Mouse (Mus musculus): ENCODE results near the gene Noa1. TPM values are rescaled to one million over a fixed set of nuclear protein-coding genes. Genes with fewer than 3 reads are reported as not detected.

The Noa1 gene
- total RNA-seq, 2 experiments from 2014 or later: 21.6 to 27.6 TPM

DNA sequence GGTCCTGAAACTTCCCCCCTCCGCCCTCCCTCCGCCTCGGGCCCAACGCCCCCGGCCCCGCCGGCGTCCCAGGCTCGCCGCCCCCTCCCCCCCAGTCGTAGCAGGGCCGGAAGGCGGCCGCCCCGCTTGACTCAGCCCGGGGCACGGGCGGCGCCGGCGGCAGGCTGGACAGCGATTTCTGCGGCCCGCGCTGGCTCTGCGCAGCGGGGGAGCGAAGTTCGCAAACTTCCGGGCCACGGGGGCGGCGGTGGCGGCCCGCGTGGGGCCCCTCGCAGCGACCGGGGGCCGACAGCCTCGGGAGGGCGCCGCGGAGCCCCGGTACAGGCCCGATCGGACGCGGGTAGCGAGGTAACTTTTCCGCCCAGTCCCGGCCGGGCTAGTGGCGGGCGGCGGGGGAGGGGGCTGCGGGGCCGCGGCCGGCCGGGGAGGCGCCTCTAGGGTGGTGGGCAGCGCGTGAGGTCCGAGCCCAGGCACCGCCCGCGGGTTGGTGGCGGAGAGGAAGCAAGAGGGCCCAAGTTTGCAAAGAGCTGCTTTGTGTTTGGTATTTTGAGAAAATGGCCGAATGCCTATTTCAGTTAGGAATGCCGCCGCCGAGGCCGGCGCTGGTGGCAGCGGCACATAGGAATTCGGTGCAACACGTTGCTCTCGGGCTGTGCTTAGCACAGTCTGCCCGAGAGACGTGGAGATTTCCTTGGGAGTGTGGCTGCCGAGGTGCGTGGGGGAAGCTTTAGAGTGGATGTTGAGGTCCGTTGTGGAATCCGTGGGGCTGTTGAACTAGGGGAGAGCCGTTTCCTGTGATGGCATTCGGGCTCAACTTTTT lies 43.6 kb downstream of the Noa1 start:
- Histone ChIP-seq H3K4me3 (peak overlapping the region; percentile 70), H3K27ac (peak overlapping the region; percentile 28; the same call in 1 of the 2 replicates)
- TF ChIP-seq CTCF (IDR thresholded peaks at IDR 0.05): no peak
- intact Hi-C loops (cut with DNase I): loop anchor here (2.0 kb wide), 1 partner anchor 45 kb away; the partner anchor contains the start of genes Noa1 and Polr2b
- peak; percentile 26 to 29 for DNase-seq (ENCODE audit: extremely low spot score in 1 of 2, low spot score in 2 of 2)

DNA sequence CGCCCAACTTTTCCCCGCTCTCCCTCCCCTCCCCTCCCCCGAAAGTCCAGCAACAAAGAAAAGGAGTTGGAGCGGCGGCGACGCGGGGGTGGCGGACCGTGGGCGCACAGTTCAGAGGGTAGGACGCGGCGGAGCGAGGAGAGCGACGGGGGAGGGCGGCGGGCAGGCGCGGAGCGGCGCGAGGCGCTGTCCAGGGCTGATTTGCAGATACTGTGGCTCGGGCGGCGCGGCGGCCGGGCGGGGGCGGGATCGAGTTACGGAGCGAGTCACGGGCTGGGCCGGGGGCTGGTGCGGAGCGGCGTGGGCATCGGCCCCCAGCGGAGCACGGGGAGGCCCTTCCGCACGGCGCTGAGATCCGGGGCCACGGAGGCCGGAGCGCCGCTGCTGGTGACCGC lies 44.2 kb downstream of the Noa1 start:
- no peak for TF ChIP-seq CTCF (IDR thresholded peaks at IDR 0.05)
- Histone ChIP-seq H3K4me3 (peak overlapping the region; percentile 70), H3K27ac (peak overlapping the region; percentile 28; the same call in 1 of the 2 replicates)
- intact Hi-C loops (cut with DNase I): loop anchor here (2.0 kb wide), 1 partner anchor 45 kb away; the partner anchor contains the start of genes Noa1 and Polr2b
- DNase-seq (ENCODE audit: extremely low spot score in 1 of 2, low spot score in 2 of 2): peak; percentile 59 to 63

DNA sequence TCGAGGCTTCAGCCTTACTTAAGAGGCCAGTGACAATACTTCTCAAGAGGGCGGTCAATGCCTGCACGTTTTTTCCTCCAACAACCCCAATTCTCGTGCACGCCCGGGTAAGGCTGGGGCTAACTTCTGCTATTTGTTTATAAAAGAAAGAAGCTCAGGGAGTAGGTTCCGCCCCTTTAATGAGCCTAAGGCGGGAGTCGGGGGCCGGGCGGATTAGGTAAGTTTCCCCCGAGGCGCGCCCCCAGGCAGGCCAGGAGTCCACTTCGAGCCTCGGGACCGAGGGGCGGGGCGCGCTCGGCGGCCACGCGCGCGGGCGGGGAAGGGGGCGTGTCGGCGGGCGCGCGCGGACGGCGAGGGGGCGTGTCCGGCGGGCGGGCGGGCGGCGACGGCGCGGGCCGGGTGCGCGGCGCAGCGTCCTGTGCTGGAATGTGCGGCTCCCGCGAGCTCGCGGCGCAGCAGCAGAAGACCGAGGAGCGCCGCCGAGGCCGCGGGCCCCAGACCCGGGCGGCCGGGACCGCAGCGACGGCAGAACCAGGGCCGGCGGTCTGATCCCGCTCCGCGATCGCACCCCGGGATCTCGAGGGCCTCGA lies 44.7 kb downstream of the Noa1 start, which contains the start of gene Rest:
Rest (plus strand) TSS at position 411 of the 590 bp plus-strand sequence.
- Histone ChIP-seq H3K4me3 (peak within 1 kb of the TSS; percentile 70), H3K27ac (peak within 1 kb of the TSS; percentile 28; the same call in 1 of the 2 replicates)
- peak; percentile 54 to 61 for DNase-seq (ENCODE audit: extremely low spot score in 1 of 2, low spot score in 2 of 2)
- TF ChIP-seq CTCF (IDR thresholded peaks at IDR 0.05): no peak
- intact Hi-C loops (cut with DNase I): no loop called here

DNA sequence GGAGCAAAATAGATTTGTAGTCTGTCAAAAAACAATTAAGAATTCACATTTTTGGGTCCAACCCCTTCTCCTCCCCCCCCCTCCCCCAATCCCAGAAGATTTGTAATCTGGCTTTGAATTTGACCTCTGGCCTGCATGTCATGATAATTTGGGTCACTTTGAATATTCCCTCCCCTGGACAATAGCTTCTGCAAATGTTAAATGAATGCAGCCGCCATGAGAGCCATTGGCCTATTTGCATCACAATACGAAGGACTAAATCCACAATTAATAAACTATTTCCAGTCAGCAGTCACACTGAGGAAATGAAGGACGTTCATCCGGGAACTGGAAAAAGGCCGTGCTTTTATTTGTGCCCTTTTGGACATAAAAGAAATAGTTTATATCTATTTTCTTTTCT lies 47.8 kb downstream of the Noa1 start:
- no peak overlapping the region for H3K27ac ChIP-seq
- no peak for TF ChIP-seq CTCF (IDR thresholded peaks at IDR 0.05)
- intact Hi-C loops (cut with DNase I): no loop called here
- no peak overlapping the region for H3K4me3 ChIP-seq
- no peak for DNase-seq (ENCODE audit: extremely low spot score in 1 of 2, low spot score in 2 of 2)

DNA sequence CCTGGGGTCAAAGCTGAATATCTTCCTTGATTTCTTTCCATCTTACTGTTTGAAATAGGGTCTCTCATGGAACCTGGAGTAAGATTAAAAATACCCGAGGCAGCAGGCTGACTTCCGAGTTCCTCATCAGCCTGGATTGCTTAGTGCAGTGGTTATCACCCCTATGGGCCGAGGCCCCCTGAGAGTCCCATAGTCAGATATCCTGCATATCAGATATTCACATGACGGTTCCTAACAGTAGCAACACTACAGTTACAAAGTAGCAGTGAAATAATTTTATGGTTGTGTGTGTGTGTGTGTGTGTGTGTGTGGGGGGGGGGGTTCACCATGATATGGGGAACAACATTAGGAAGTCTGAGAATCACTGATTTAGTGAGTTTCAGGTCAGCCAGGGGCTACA lies 48.7 kb downstream of the Noa1 start:
- intact Hi-C loops (cut with DNase I): no loop called here
- Histone ChIP-seq H3K4me3 (no peak overlapping the region), H3K27ac (no peak overlapping the region)
- DNase-seq (ENCODE audit: extremely low spot score in 1 of 2, low spot score in 2 of 2): no peak
- TF ChIP-seq CTCF (IDR thresholded peaks at IDR 0.05): no peak

DNA sequence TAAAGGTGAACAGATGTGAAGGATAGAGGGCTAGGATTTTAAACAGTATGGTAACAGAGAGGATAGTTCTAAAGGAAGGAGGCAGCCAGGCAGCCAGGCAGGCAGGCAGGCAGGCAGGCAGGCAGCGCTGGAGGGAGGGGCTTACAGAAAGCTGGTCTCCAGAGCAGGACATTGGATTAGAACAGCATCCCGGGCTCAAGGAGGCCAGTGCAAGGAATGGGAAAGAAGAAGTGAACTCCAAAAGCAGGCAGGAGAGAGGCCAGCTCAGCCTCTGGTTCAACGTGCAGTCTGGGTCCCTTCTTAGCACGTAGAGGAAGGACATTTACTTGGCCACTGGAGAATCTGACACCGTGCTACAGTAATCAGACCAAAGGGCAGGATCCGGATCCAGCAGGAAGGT lies 49.7 kb downstream of the Noa1 start:
- no peak for DNase-seq (ENCODE audit: extremely low spot score in 1 of 2, low spot score in 2 of 2)
- TF ChIP-seq CTCF (IDR thresholded peaks at IDR 0.05): no peak
- Histone ChIP-seq H3K27ac (no peak overlapping the region), H3K4me3 (no peak overlapping the region)
- intact Hi-C loops (cut with DNase I): no loop called here

DNA sequence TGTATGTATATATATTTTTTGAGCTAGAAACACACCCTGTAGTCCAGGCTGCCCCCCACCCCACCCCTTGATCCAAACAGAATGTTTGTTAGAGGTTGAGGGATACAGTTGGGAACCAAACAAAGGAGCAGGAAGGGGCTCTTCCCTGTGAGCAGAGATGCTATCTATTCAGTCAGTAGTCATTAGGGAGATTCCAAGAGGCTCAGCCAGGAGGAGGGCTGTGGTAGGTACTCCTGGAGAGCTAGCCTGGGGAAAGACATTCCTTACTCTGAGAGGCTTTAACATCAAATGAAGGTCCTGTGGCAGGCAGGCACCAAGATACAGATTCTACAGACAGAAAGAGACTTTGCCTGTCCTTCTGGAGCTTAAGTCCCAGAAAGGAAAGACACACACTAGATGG lies 50.6 kb downstream of the Noa1 start:
- DNase-seq (ENCODE audit: extremely low spot score in 1 of 2, low spot score in 2 of 2): no peak
- H3K27ac ChIP-seq: no peak overlapping the region
- no peak overlapping the region for H3K4me3 ChIP-seq
- no peak for TF ChIP-seq CTCF (IDR thresholded peaks at IDR 0.05)
- intact Hi-C loops (cut with DNase I): no loop called here

DNA sequence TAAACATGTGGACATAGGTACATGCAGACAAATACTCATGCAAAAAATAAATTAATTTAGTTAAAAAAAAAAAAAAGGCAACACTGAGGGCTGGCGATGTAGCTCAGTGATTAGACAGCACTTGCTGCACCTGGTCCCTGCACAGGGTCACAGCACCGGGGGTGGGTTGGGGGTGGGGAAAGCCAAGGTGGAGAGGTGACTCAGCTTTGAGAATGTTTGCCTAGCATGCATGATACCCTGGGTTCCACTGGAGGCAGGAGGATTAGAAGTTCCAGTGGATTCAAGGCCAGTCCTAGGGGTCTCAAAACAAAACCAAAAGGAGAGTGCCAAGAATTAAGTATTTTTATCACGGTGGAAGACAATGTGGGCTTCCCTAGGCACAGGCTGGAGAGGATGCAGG lies 52.3 kb downstream of the Noa1 start:
- DNase-seq (ENCODE audit: extremely low spot score in 1 of 2, low spot score in 2 of 2): no peak
- Histone ChIP-seq H3K27ac (no peak overlapping the region), H3K4me3 (no peak overlapping the region)
- intact Hi-C loops (cut with DNase I): no loop called here
- TF ChIP-seq CTCF (IDR thresholded peaks at IDR 0.05): no peak

DNA sequence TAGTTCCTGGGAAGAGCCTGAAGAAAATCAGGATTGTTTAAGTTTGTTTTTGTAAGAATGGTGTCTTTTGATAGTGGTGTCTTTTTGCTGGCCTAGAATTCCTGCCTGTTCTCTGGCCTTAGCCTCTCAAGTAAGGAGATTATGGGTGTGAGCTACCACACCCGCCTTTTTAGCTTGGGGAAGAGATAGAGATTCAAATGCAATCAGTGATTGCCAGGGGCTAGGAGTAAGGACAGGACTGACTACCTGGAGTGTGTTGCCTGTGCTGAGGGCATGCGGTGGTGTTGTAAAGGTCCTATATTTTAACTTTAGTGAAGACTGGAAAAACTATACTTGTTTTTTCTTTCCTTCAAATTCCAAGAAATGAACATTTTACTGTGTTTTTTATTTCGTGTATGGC lies 55.5 kb downstream of the Noa1 start:
- intact Hi-C loops (cut with DNase I): no loop called here
- H3K27ac ChIP-seq: no peak overlapping the region
- TF ChIP-seq CTCF (IDR thresholded peaks at IDR 0.05): no peak
- DNase-seq (ENCODE audit: extremely low spot score in 1 of 2, low spot score in 2 of 2): no peak
- no peak overlapping the region for H3K4me3 ChIP-seq

DNA sequence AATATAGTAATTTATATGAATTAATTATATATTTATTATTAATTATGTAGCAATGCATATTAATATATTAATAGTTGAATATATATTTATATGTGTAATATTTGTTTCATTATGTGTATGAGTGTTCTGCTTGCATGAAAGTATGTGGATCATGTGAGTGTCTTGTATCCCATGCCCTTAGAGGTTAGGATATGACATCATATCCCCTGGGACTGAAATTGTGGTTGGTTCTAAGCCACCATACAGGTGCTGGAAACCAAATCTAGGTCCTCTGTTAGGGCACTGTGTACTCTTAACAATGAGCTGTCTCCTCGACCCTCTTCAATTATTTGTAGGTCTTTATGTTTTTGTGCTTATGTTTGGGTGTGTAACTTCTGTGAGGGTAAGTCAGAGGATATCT lies 56.7 kb downstream of the Noa1 start:
- no peak for DNase-seq (ENCODE audit: extremely low spot score in 1 of 2, low spot score in 2 of 2)
- TF ChIP-seq CTCF (IDR thresholded peaks at IDR 0.05): no peak
- H3K4me3 ChIP-seq: no peak overlapping the region
- intact Hi-C loops (cut with DNase I): no loop called here
- no peak overlapping the region for H3K27ac ChIP-seq

DNA sequence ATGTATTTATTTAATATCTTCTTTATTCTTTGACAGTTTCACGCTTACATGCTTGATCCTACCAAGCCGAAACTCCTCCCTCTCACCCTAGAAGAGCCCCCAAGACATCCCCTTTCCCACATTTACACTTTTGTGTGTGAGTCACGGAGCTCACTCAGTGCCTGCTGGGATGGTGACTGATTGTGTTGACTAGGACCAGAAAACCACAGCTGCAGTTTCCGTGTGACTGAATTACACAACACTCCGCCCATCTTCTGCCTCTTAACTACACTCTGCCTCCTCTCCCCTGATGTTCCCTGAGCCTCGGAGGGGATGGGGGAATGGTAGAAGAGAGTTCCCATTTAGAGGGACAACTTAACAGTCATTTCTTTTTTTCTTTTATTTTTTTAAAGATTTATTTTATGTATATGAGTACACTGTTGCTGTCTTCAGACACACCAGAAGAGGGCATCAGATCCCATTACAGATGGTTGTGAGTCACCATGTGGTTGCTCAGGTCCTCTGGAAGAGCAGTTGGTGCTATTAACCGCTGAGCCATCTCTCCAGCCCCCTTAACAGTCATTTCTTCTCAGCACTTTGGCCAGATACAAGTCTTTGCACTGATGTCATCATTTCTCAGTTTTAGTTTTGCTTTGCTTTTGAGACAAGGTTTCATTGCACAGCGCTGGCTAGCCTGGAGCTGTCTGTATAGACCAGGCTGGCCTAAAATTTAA lies 57.6 kb downstream of the Noa1 start:
- intact Hi-C loops (cut with DNase I): no loop called here

DNA sequence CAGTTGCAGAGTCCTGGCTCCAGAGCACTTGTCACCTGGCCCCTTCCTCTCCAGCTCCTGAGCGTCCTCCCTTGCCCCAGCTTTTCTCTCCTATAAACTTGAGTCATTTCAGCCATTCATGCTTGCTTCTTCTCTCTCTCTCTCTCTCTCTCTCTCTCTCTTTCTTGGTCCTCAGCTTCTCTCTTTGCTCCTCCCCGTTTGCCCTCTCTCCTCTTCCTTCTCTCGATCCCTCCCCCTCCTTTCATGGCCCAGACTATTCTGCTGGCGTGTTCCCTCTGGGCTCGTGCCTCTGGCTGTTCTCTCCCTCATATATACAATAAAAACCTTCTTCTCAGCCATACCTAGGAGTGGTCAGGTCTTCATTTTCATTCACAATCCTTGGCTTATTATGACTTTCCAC lies 58.2 kb downstream of the Noa1 start:
- DNase-seq (ENCODE audit: extremely low spot score in 1 of 2, low spot score in 2 of 2): no peak
- H3K27ac ChIP-seq: no peak overlapping the region
- no peak overlapping the region for H3K4me3 ChIP-seq
- intact Hi-C loops (cut with DNase I): no loop called here
- TF ChIP-seq CTCF (IDR thresholded peaks at IDR 0.05): no peak

More for the DNA sequence above, 57.6 kb downstream of the Noa1 start:
- TF ChIP-seq CTCF (IDR thresholded peaks at IDR 0.05): no peak; the same call in 1 of the 2 replicates
- no peak overlapping the region for H3K27ac ChIP-seq
- no peak overlapping the region for H3K4me3 ChIP-seq
- DNase-seq (ENCODE audit: extremely low spot score in 1 of 2, low spot score in 2 of 2): no peak
